8 mouse cellular contexts compared by ENCODE assay signal in genomic region chr17:29491591-29492268, GRCm38 (mm10). TPM values are rescaled to one million over a fixed set of nuclear protein-coding genes. Genes with fewer than 3 reads are reported as not detected.
DNase-seq lines count a peak whose midpoint lies in the region; ATAC-seq and TF ChIP-seq lines count a peak whose summit lies in the region.

No protein-coding gene starts in this region.

- under 1% methylated on average over 48 of the region's 48 CpGs for WGBS in heart, adult 2 months
- WGBS in liver, embryonic 13.5 days (ENCODE audit: insufficient replicate concordance) = under 1% methylated on average over 48 of the region's 48 CpGs
- WGBS in neural tube, embryonic 12.5 days = under 1% methylated on average over 48 of the region's 48 CpGs

- peak overlapping the region; percentile 99 for H3K4me3 ChIP-seq in heart, adult 2 months
- H3K4me3 ChIP-seq in liver, embryonic 13.5 days (replicated peaks) = peak overlapping the region; percentile 100
- H3K4me3 ChIP-seq in neural tube, embryonic 12.5 days = peak overlapping the region; percentile 92

- no peaks in the 10 kb centered on the region for H3K27me3 ChIP-seq in heart, adult 2 months (ENCODE audit: control insufficient read depth, insufficient read depth, low read length)
- H3K27me3 ChIP-seq in liver, embryonic 13.5 days = no peaks in the 10 kb centered on the region
- no peaks in the 10 kb centered on the region for H3K27me3 ChIP-seq in neural tube, embryonic 12.5 days (replicated peaks)

- DNase-seq in 416B (ENCODE audit: low read depth) (peak; percentile 54), ZHBTc4 (ENCODE audit: low read depth, low spot score) (peak; percentile 89)
- DNase-seq in embryo, embryonic 11 days = peak; percentile 66
- peak; percentile 81 to 83 for DNase-seq in heart, adult 2 months
- DNase-seq in kidney, adult 18-20 months = peak; percentile 84
- peak; percentile 60 for DNase-seq in liver, embryonic 13.5 days
- DNase-seq in thymus, postnatal 36 days = peak; percentile 57 to 65

- H3K9ac ChIP-seq in heart, adult 2 months (ENCODE audit: low read depth, low read length) = peak overlapping the region; percentile 99
- H3K9ac ChIP-seq in liver, embryonic 13.5 days = peak overlapping the region; percentile 100
- peak overlapping the region; percentile 91 for H3K9ac ChIP-seq in neural tube, embryonic 12.5 days

- peaks cover 14% of the 10 kb centered on the region for H3K36me3 ChIP-seq in heart, adult 2 months (ENCODE audit: control insufficient read depth, insufficient read depth, low read length)
- H3K36me3 ChIP-seq in liver, embryonic 13.5 days = peaks cover 54% of the 10 kb centered on the region
- peaks cover 16% of the 10 kb centered on the region for H3K36me3 ChIP-seq in neural tube, embryonic 12.5 days

- no peak for TF ChIP-seq EP300 in heart, adult 2 months (IDR thresholded peaks at IDR 0.05; ENCODE audit: insufficient read depth, low read depth, low read length)

- no peak for TF ChIP-seq CTCF in heart, adult 2 months (IDR thresholded peaks at IDR 0.05)

- TF ChIP-seq POLR2A in heart, adult 2 months (IDR thresholded peaks at IDR 0.05; ENCODE audit: insufficient read depth, low read depth, low read length) = no peak

- no peaks in the 10 kb centered on the region for H3K9me3 ChIP-seq in liver, embryonic 13.5 days (replicated peaks)
- no peaks in the 10 kb centered on the region for H3K9me3 ChIP-seq in neural tube, embryonic 12.5 days

- H3K4me2 ChIP-seq in liver, embryonic 13.5 days = peak overlapping the region; percentile 82
- H3K4me2 ChIP-seq in neural tube, embryonic 12.5 days (replicated peaks) = peak overlapping the region; percentile 91

- peaks cover 8% of the 10 kb centered on the region; the same call in 1 of the 2 replicates for H3K79me2 ChIP-seq in heart, adult 2 months (replicated peaks; ENCODE audit: control insufficient read depth, insufficient read depth, low read length)

- H3K4me1 ChIP-seq in heart, adult 2 months (ENCODE audit: control insufficient read depth, insufficient read depth, low read length) = peaks cover 6% of the 10 kb centered on the region
- H3K4me1 ChIP-seq in liver, embryonic 13.5 days (replicated peaks) = peaks cover 61% of the 10 kb centered on the region
- H3K4me1 ChIP-seq in neural tube, embryonic 12.5 days = peaks cover 22% of the 10 kb centered on the region

- intact Hi-C loops in heart, adult 2 months (cut with DNase I) = loop anchor here (1.0 to 5.0 kb wide), 4 partner anchors 23 to 224 kb away; partner anchors contain the start of gene BC004004

- peak overlapping the region; percentile 95 for H3K27ac ChIP-seq in heart, adult 2 months
- peak overlapping the region; percentile 99 for H3K27ac ChIP-seq in liver, embryonic 13.5 days
- peak overlapping the region; percentile 89; the same call in 1 of the 2 replicates for H3K27ac ChIP-seq in neural tube, embryonic 12.5 days

- ATAC-seq in liver, embryonic 13.5 days (ENCODE audit: low read depth) = no peak
- no peak for ATAC-seq in neural tube, embryonic 12.5 days (ENCODE audit: low FRiP score, low read depth)

RNA-seq across cellular contexts. Expression of gene Pim1, which starts 1.2 kb away (rescaled TPM):
- total RNA-seq in heart, adult 2 months (2021) = 10 to 100 TPM; 17.2 to 20.5 TPM
- 24.6 and 27.9 TPM in 2 replicates for polyA plus RNA-seq in heart, adult 2 months (2012; rRNA removed)
- 105 and 110 TPM in 2 replicates for polyA plus RNA-seq in liver, embryonic 13.5 days (2015; fragmentation: Nextera tagmentation; extraction: Ambion mirVana)
- polyA plus RNA-seq in neural tube, embryonic 12.5 days (2016; fragmentation: Nextera tagmentation; extraction: Ambion mirVana) = 20.3 and 21.2 TPM in 2 replicates

RNA-seq across cellular contexts. Expression of gene Gm17657, which starts 57.7 kb away (rescaled TPM):
- total RNA-seq in heart, adult 2 months (2021) = not detected
- polyA plus RNA-seq in heart, adult 2 months (2012; rRNA removed) = not detected in 2 replicates
- polyA plus RNA-seq in liver, embryonic 13.5 days (2015; fragmentation: Nextera tagmentation; extraction: Ambion mirVana) = not detected in 2 replicates
- polyA plus RNA-seq in neural tube, embryonic 12.5 days (2016; fragmentation: Nextera tagmentation; extraction: Ambion mirVana) = not detected in 2 replicates

RNA-seq across cellular contexts. Expression of gene Tbc1d22b, which starts 57.9 kb away (rescaled TPM):
- 10 to 100 TPM; 12.8 to 13.8 TPM for total RNA-seq in heart, adult 2 months (2021)
- polyA plus RNA-seq in heart, adult 2 months (2012; rRNA removed) = 15.3 and 16.9 TPM in 2 replicates
- polyA plus RNA-seq in liver, embryonic 13.5 days (2015; fragmentation: Nextera tagmentation; extraction: Ambion mirVana) = 3.2 and 4.9 TPM in 2 replicates
- polyA plus RNA-seq in neural tube, embryonic 12.5 days (2016; fragmentation: Nextera tagmentation; extraction: Ambion mirVana) = 21.9 and 26.9 TPM in 2 replicates
